Mouse (Mus musculus) heart, postnatal 36 days (tissue): ENCODE data around the gene Bckdk. TPM values are rescaled to one million over a fixed set of nuclear protein-coding genes. Genes with fewer than 3 reads are reported as not detected.

ENCODE experiments used
- DNase-seq, 2 experiments: peaks; one replicate each; pipeline ENCODE4 v3.0.0; 2021 to 2022
- intact Hi-C: fragments of 180-260 bp; cut with DNase I; formaldehyde crosslinking; loops from one replicate; pipeline ENCODE4 v1.15.1; 2025
- total RNA-seq, 2 experiments: library from RNA; stranded (reverse); gene quantifications; 2 replicates each; pipeline ENCODE4 v1.2.3; 2021

Gene Bckdk
- 100 to 1,000 TPM; 113 to 120 TPM for total RNA-seq

- DNase-seq: peak; percentile 68 to 78
- intact Hi-C loops: no loop called here
Observed at GRCm38 (mm10) chr7:127903971-127904796, at the start of gene Bckdk. Gene Bckdk (plus strand): TSS chr7:127904082.

DNA sequence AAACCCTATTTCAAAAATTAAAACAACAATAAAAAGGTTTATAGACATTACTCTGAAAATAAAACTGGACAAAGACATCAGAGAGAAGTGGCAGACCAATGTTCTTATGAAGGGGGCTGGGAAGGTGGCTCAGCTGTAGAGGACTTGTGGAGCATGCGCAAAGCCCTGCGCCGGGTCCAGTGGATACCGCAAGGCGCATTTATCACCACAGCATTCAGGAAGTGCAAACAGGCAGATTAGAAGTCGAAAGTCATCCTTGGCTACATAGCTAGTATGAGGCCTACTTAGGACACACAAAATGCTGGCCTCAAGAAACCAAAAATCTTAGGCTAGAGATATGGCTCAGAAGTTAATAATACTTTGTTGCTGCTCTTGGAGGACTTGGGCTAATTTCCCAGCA, 45.6 kb upstream of the Bckdk start:
- intact Hi-C loops: no loop called here

DNA sequence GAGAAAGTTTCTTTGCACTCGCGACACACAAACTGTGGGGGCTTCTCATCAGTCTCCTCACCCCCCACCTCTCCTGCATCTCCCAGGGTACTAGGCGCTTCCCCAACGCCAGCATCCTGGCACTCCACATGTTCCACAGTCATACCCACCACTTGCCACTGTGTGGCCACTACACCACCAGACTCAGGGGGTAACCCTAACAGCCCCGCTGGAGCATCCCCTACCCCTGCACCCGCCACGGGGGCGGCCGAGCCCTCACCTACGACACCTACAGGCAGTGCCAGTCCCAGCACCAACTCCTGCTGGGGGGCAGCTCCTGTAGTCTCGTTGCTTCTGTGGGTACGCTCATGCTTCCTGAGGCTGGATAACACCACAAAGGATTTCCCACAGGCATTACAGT, 37.4 kb upstream of the Bckdk start:
- intact Hi-C loops: no loop called here
- no peak for DNase-seq

More for the DNA sequence above, 45.6 kb upstream of the Bckdk start:
- no peak for DNase-seq

DNA sequence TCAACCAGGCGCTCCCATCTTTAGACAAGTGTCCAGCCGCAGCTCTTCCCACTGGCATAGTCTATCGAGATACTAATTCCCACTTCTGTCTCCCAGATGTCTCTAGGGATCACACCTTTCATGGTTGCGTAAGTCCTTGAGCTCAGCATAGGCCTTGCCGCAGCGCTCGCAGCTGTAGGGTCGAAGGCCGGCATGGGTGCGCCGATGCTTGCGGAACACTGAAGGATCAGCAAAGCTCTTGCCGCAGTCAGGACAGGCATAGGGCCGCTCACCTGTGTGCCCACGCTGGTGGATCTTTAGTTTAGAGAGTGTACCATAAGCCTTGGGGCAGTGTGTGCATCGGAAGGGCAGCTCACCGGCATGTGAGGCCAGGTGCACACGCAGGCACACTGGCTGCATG, 36.2 kb upstream of the Bckdk start:
- no peak for DNase-seq
- intact Hi-C loops: no loop called here

DNA sequence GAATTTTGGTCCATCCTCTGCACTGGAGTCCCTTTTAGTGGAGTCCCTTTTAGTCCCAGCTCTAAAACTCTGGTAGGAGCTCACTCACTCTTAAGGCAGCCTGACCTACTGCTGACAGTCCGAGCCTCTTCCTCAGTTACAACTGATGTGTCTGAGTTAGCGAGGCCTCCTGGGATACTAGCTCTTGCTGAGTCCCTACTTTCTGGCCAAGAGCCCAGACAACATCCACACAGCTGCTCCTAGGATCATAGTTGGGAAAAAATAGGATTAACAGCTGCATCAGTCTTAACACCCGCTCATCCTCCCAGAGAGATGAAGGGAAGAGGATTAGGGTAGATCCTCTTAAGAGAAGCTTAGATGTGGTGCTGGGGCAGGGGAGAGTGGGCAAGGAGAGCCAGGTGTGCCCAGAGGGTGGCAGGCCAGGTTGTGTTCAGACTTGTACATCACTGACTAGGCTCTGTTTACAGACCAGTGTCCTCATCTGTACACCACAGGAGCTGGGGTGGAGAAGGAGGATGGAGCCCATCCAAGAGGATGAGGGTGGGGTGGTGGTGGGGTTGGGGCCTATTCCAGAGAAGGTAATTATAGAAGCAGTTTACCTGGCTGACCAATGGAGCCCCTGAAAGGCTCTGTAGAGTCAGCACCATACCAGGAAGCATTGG, 34.6 kb upstream of the Bckdk start:
- DNase-seq: no peak
- intact Hi-C loops: no loop called here

GRCm38 (mm10) chr7:127870136-127870821, 33.6 kb upstream of the Bckdk start:
- no peak for DNase-seq
- intact Hi-C loops: no loop called here

DNA sequence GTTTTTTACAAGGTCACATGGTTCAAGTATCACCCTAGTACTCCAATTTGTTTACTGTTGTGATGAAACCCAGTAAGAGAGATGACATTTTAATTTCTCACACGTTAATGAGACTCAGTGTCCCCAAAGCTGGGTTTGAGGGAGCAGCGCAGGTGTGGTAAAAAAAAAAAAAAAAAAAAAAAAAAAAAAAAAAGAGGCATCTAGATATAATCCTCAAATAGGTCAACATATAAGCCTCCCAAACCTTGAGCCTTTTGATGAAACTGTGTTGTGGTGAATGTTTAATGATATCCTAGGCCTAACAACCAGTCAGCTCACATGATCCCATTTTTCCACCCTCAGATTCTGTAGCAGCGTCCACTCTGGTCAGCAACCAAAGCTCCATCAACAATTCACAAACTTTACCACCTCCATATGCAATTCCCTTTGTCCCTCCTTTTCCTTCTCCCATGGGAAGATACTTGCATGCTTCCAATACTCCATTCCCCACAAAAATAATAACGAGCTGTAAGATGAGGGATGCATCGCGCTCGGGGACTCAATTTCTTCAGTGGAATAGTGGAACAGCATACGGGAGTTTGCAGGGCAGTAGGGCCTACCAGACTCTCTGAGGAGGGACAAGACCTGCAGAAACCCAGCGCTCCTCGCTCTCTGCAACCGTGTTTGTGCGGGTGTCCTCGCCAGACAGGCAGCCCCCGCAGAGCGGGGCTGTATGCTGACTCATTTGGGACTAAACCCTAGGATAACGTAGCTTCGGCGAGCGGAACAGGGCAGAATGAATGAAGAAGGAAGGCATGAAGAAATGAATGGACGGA, 28.9 kb upstream of the Bckdk start:
- no peak for DNase-seq
- intact Hi-C loops: loop anchor here (1.0 to 5.0 kb wide), 3 partner anchors 34 to 98 kb away; partner anchors contain the start of genes Hsd3b7 and Setd1a

DNA sequence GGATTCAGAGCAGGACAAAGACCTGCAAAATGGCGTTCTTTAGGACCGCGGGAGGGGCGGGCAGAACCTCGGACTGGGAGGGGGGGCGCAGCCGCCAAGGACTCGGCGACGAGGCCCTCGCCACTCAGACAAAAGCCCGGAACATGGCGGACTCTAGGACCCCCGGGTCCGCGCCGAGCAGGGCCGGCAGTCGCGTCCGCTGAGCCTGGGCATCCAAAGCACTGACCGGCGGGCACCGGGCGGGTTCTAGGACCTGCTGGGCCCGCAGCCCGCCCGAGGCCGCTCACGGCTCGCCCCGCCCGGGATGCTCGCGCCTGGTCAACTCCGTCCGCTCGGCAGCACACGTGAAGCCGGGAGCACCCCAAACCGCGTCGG, 28.3 kb upstream of the Bckdk start:
- intact Hi-C loops: loop anchor here (1.0 to 5.0 kb wide), 3 partner anchors 34 to 98 kb away; partner anchors contain the start of genes Hsd3b7 and Setd1a
- peak; percentile 91 to 92 for DNase-seq

DNA sequence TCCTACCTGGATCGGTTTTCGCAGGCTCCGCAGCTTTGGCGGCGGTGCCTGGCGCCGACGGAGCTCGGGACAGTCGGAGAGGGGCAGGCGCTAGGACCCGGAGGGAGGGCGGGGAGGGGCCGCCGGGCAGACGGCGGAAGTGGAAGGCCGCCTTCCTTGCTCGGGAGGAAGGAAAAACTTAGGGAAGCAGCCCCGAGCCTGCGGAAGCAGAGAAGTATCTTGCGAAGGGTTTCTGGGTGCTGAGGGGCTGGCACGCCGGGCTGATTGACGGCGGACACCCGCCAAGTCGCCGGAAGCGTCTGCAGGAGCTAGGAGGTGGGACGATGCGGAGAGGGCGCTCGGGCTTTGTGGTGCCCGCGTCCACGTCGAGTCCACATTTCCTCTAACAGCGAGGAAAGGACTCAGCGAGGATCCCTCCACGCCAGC, 27.8 kb upstream of the Bckdk start, which contains the start of gene Zfp646:
Gene Zfp646, plus strand, starts transcription at position 181 of the 426 bp plus-strand sequence.
- DNase-seq: peak; percentile 74 to 85
- intact Hi-C loops: loop anchor here (5.0 kb wide), 1 partner anchor 99 kb away; the partner anchor contains the start of gene Setd1a

DNA sequence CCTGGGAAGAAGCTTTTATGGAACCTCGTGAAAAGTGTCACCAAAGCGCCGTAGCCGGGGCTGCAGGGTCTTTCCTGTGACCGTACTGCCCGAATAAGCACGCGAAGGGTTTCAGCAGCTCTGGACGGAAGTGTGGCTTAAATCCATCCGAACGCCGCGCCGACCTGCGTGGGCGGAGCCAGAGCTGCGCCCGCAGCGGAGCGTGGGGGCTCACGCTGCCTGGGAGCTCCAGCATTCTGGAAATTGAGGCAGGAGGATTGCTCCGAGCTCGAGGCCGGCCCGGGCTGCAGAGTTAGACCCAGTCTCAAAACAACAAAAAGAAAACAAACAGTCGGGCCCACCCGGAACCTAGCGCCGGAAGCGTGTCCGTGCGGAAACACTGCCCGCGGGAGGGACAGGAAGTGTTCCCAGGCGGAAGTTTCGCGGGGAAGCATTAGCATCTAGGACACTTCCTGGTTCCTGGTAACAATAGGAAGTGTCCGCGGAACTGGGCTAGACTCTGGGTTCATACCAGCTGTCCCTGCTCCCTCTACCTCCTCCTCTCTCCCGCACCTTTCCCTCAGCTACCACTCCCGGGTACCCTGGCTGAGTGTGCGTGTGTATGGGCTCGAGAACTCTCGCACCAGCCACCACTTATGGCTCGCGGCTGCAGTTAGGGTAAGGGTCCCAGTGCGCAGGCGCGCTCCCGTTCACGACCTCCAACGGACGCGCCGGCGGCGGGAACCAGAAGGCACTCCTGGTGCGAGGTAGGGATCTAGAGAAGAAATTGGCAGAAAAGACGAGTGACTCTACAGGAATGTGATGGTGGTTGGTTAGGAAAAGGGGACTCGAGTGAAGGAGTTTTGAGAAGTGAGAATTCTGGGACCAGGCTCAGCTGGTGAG, 27.2 kb upstream of the Bckdk start, which contains the start of gene Zfp668:
Gene Zfp668, minus strand, starts transcription at position 362 of the 882 bp plus-strand sequence.
- DNase-seq: peak; percentile 89 to 94
- intact Hi-C loops: loop anchor here (5.0 kb wide), 1 partner anchor 99 kb away; the partner anchor contains the start of gene Setd1a

DNA sequence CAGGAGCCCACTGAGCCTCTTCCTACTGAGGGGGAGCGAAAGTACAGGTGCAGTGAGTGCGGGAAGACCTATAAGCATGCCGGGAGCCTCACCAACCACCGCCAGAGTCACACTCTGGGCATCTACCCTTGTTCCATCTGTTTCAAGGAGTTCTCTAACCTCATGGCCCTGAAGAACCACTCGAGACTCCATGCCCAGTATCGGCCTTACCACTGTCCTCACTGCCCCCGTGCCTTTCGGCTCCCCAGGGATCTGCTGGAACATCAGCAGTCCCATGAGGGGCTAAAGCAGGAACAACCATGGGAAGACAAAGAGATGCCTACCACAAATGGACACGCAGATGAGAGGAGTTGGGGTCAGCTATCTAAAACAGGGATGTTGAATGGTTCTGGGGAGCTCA, 24.6 kb upstream of the Bckdk start:
- DNase-seq: no peak
- intact Hi-C loops: loop anchor here (2.0 to 5.0 kb wide), 2 partner anchors 16 to 102 kb away; partner anchors contain the start of genes Gm21974, Setd1a and Vkorc1

DNA sequence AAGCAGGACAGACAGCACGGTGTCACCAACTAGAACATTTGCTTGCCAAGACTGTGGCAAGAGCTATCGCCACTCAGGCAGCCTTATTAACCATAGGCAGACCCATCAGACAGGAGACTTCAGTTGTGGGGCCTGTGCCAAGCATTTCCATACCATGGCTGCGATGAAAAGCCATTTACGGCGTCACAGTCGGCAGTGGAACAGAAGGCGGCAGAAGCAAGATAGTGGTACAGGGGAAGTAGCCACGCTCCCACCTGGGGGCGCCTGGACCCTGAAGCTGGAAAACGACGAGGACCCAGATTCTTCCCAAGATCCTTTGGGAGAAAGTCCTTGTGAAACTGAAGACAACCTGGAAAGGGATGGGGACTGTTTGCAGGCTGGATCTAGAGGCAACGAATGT, 23.5 kb upstream of the Bckdk start:
- intact Hi-C loops: no loop called here

GRCm38 (mm10) chr7:127885951-127886350, 17.9 kb upstream of the Bckdk start:
- intact Hi-C loops: no loop called here
- peak; percentile 67 to 71 for DNase-seq

More for the DNA sequence above, 23.5 kb upstream of the Bckdk start:
- no peak for DNase-seq

DNA sequence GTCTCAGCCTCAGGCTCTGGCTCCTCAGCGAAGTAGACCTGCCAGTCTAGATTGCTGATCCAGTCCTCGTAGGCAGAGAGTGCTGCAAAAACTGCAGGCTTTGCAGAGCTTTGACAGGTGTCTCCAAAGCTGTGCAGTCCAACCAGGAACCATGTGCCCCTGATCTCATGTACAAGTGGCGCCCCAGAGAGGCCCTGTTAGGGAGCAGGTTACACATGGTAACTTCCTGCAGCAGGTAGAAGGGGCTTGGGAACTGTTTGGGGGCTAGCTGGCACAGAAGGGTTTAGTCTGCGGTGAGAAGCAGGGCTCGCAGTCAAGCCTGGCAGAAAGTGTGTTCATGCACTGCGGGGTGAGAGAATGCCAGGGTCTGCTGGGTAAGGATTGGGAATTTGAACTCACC, 17.3 kb upstream of the Bckdk start:
- intact Hi-C loops: no loop called here

GRCm38 (mm10) chr7:127887191-127887590, 16.7 kb upstream of the Bckdk start:
- intact Hi-C loops: no loop called here
- DNase-seq: no peak

More for the DNA sequence above, 17.3 kb upstream of the Bckdk start:
- no peak for DNase-seq

- intact Hi-C loops: no loop called here
- DNase-seq: no peak
Observed at GRCm38 (mm10) chr7:127887781-127888180, 16.1 kb upstream of the Bckdk start.

- no peak for DNase-seq
- intact Hi-C loops: no loop called here
Observed at GRCm38 (mm10) chr7:127888821-127889220, 15.1 kb upstream of the Bckdk start.

- DNase-seq: no peak
- intact Hi-C loops: no loop called here
Observed at GRCm38 (mm10) chr7:127890798-127891197, 13.1 kb upstream of the Bckdk start, which contains the start of gene Prss53. Gene Prss53 (minus strand): TSS chr7:127890970.

GRCm38 (mm10) chr7:127894480-127894879, 9.4 kb upstream of the Bckdk start:
- intact Hi-C loops: loop anchor here (2.0 kb wide), 1 partner anchor 16 kb away; no protein-coding TSS in a partner anchor
- DNase-seq: no peak
